Mouse (Mus musculus): ENCODE data around the gene Tepsin.

GRCm38 (mm10) chr11:120063326-120063725 is 35.2 kb downstream of the Tepsin start:
- no peak for TF ChIP-seq GATA1 (IDR thresholded peaks at IDR 0.05; ENCODE audit: borderline replicate concordance, low read length)
- TF ChIP-seq FLI1 (IDR thresholded peaks at IDR 0.05; ENCODE audit: low read length), result no peak
